In the genomic region with DNA sequence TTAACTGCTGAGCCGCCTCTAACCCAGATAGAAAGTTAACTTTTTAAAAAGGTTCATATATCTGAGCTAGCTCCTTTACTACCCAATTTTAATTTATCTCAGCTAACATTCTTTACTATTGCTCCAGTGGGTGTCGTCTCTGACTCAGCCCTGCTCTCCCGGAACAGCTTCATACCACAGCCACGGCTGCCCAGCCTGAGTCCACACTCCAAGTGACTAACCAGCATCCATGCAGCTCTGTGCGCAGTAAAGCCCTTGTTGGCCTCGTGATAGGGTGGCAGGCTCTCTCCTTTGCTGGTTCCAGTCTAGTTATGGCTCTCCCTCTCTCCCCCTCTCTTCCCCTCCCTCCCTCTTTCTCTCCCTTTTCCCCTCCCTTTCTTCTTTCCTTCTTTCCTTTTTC, we compare ENCODE assay signal across 22 mouse cellular contexts. TPM values are rescaled to one million over a fixed set of nuclear protein-coding genes. Genes with fewer than 3 reads are reported as not detected.
"Had no signal": no experiment of that assay in that cellular context is flagged by ENCODE, and none has a peak within 500 bp of the region (broad histone marks: within the 10 kb centered on the region; RNA-seq: fewer than 3 reads in every experiment).

No protein-coding gene starts in this region.

- DNase-seq: kidney, adult 2 months; kidney, postnatal 25 days; lung, embryonic 14.5 days; lung, postnatal 10 days; lung, postnatal 4 days; right cerebral cortex, postnatal 25 days; thymus, postnatal 4 days had no signal

- H3K36me3 ChIP-seq: limb, embryonic 10.5 days; liver, embryonic 15.5 days; neural tube, embryonic 15.5 days had no signal

- H3K27me3 ChIP-seq: liver, embryonic 15.5 days had no signal

- H3K4me3 ChIP-seq: left cerebral cortex, adult 2 months; limb, embryonic 10.5 days; liver, embryonic 15.5 days; neural tube, embryonic 15.5 days had no signal

- H3K27ac ChIP-seq: left cerebral cortex, adult 2 months; limb, embryonic 10.5 days; liver, embryonic 15.5 days; neural tube, embryonic 15.5 days had no signal

- H3K4me2 ChIP-seq: liver, embryonic 11.5 days; liver, embryonic 15.5 days; lung, embryonic 14.5 days; midbrain, embryonic 11.5 days; neural tube, embryonic 15.5 days had no signal

- ATAC-seq: midbrain, embryonic 16.5 days had no signal

RNA-seq across cellular contexts. Expression of gene 1700016D06Rik, which starts 9.6 kb away (rescaled TPM):
- total RNA-seq: layer of hippocampus, postnatal 25 days; left cerebral cortex, adult 2 months; left cerebral cortex, postnatal 14 days; megakaryocyte, adult 5-6 weeks had no signal
- polyA plus RNA-seq: kidney, adult 2 months; kidney, embryonic 16.5 days; limb, embryonic 10.5 days; limb, embryonic 14.5 days; liver, embryonic 11.5 days; liver, embryonic 15.5 days; lung, embryonic 14.5 days; midbrain, embryonic 11.5 days; midbrain, embryonic 16.5 days; neural tube, embryonic 11.5 days; neural tube, embryonic 15.5 days; small intestine, adult 2 months; stomach, embryonic 16.5 days had no signal
